In the genomic region with DNA sequence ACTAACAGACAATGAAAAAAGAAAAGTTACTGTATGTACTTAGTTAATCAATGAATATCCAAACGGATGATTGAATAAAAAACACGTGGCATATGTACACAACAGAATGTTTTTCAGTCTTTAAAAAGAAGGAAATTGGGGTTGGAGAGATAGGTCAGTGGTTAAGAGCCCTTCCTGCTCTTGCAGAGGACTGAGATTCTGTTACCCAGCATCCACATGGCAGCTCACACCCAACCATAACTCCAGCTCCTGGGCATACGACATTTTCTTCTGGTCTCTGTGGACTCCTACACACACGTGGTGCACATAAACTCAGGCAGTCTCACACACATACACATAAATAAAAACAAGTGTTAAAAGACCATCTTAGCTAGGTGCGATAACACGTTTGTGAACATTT, we compare ENCODE assay signal across 17 mouse cellular contexts.
"Had no signal": no experiment of that assay in that cellular context is flagged by ENCODE, and none has a peak within 500 bp of the region (broad histone marks: within the 10 kb centered on the region; RNA-seq: fewer than 3 reads in every experiment).

No protein-coding gene starts in this region.

- ATAC-seq: liver, embryonic 12.5 days; liver, postnatal 0 days; lung, postnatal 0 days; midbrain, embryonic 13.5 days; midbrain, embryonic 15.5 days; midbrain, embryonic 16.5 days had no signal

- DNase-seq: left cerebral cortex, postnatal 4 days; liver; liver, embryonic 13.5 days; liver, postnatal 0 days; lung, adult 18-20 months; lung, adult 2 months; lung, embryonic 14.5 days; lung, postnatal 10 days; lung, postnatal 14 days; lung, postnatal 36 days; lung, postnatal 4 days; midbrain, embryonic 14.5 days had no signal
